Mouse (Mus musculus): ENCODE results near the gene Nova2. TPM values are rescaled to one million over a fixed set of nuclear protein-coding genes. Genes with fewer than 3 reads are reported as not detected.

The Nova2 gene
- polyA plus RNA-seq, 1 experiment: not detected

GRCm38 (mm10) chr7:18921069-18921468 is 4.6 kb upstream of the Nova2 start:
- Histone ChIP-seq H3K4me3 (ENCODE audit: insufficient read depth, low read depth, low read length) (peak overlapping the region; percentile 3; the same call in 1 of the 2 replicates), H3K4me1 (ENCODE audit: control insufficient read depth, insufficient read depth, low read length) (peaks cover 34% of the 10 kb centered on the region), H3K27ac (ENCODE audit: insufficient read depth, low read depth, low read length) (peak overlapping the region; percentile 95)
- TF ChIP-seq POLR2A (IDR thresholded peaks at IDR 0.05; ENCODE audit: insufficient read depth, low read depth, low read length) (peak; percentile 48; the same call in 1 of the 2 replicates), CTCF (IDR thresholded peaks at IDR 0.05; ENCODE audit: insufficient read depth, low read depth, low read length) (no peak)
- 5% methylated on average over 12 of the region's 12 CpGs for WGBS

- WGBS: 15% methylated on average over 5 of the region's 5 CpGs
- H3K4me3 ChIP-seq (ENCODE audit: insufficient read depth, low read depth, low read length): peak overlapping the region; percentile 25; the same call in 1 of the 2 replicates
These were observed 2.9 kb upstream of the Nova2 start for GRCm38 (mm10) chr7:18922807-18923206.

GRCm38 (mm10) chr7:18923267-18923666 is 2.4 kb upstream of the Nova2 start:
- Histone ChIP-seq H3K4me1 (ENCODE audit: control insufficient read depth, insufficient read depth, low read length) (peaks cover 41% of the 10 kb centered on the region), H3K27ac (ENCODE audit: insufficient read depth, low read depth, low read length) (peak overlapping the region; percentile 98), H3K4me3 (ENCODE audit: insufficient read depth, low read depth, low read length) (peak overlapping the region; percentile 22; the same call in 1 of the 2 replicates)
- no peak for TF ChIP-seq POLR2A (IDR thresholded peaks at IDR 0.05; ENCODE audit: insufficient read depth, low read depth, low read length)
- TF ChIP-seq CTCF (IDR thresholded peaks at IDR 0.05; ENCODE audit: insufficient read depth, low read depth, low read length): no peak
- 25% methylated on average over 11 of the region's 11 CpGs for WGBS

More at GRCm38 (mm10) chr7:18922807-18923206, 2.9 kb upstream of the Nova2 start:
- TF ChIP-seq POLR2A (IDR thresholded peaks at IDR 0.05; ENCODE audit: insufficient read depth, low read depth, low read length) (peak; percentile 22; the same call in 1 of the 2 replicates), CTCF (IDR thresholded peaks at IDR 0.05; ENCODE audit: insufficient read depth, low read depth, low read length) (no peak)
- Histone ChIP-seq H3K4me1 (ENCODE audit: control insufficient read depth, insufficient read depth, low read length) (peaks cover 42% of the 10 kb centered on the region), H3K27ac (ENCODE audit: insufficient read depth, low read depth, low read length) (peak overlapping the region; percentile 99)

GRCm38 (mm10) chr7:18923711-18924191 is 1.9 kb upstream of the Nova2 start:
- 13% methylated on average over 4 of the region's 4 CpGs for WGBS
- no peak overlapping the region for H3K4me3 ChIP-seq (ENCODE audit: insufficient read depth, low read depth, low read length)
- peak overlapping the region; percentile 98 for H3K27ac ChIP-seq (ENCODE audit: insufficient read depth, low read depth, low read length)
- TF ChIP-seq POLR2A (IDR thresholded peaks at IDR 0.05; ENCODE audit: insufficient read depth, low read depth, low read length): no peak
- TF ChIP-seq CTCF (IDR thresholded peaks at IDR 0.05; ENCODE audit: insufficient read depth, low read depth, low read length): no peak
- H3K4me1 ChIP-seq (ENCODE audit: control insufficient read depth, insufficient read depth, low read length): peaks cover 42% of the 10 kb centered on the region

GRCm38 (mm10) chr7:18924321-18924720 is 1.4 kb upstream of the Nova2 start:
- TF ChIP-seq CTCF (IDR thresholded peaks at IDR 0.05; ENCODE audit: insufficient read depth, low read depth, low read length): no peak
- no peak for TF ChIP-seq POLR2A (IDR thresholded peaks at IDR 0.05; ENCODE audit: insufficient read depth, low read depth, low read length)
- Histone ChIP-seq H3K27ac (ENCODE audit: insufficient read depth, low read depth, low read length) (peak overlapping the region; percentile 98), H3K4me3 (ENCODE audit: insufficient read depth, low read depth, low read length) (no peak overlapping the region), H3K4me1 (ENCODE audit: control insufficient read depth, insufficient read depth, low read length) (peaks cover 44% of the 10 kb centered on the region)
- WGBS: 6% methylated on average over 8 of the region's 8 CpGs

GRCm38 (mm10) chr7:18926041-18926790 is 528 bp downstream of the Nova2 start:
- Histone ChIP-seq H3K27ac (ENCODE audit: insufficient read depth, low read depth, low read length) (no peak overlapping the region), H3K4me3 (ENCODE audit: insufficient read depth, low read depth, low read length) (peak overlapping the region; percentile 74), H3K4me1 (ENCODE audit: control insufficient read depth, insufficient read depth, low read length) (peaks cover 40% of the 10 kb centered on the region)
- WGBS: 3% methylated on average over 39 of the region's 42 CpGs
- TF ChIP-seq CTCF (IDR thresholded peaks at IDR 0.05; ENCODE audit: insufficient read depth, low read depth, low read length) (no peak), POLR2A (IDR thresholded peaks at IDR 0.05; ENCODE audit: insufficient read depth, low read depth, low read length) (no peak)

GRCm38 (mm10) chr7:18926911-18927310 is 1.2 kb downstream of the Nova2 start:
- TF ChIP-seq POLR2A (IDR thresholded peaks at IDR 0.05; ENCODE audit: insufficient read depth, low read depth, low read length) (no peak), CTCF (IDR thresholded peaks at IDR 0.05; ENCODE audit: insufficient read depth, low read depth, low read length) (no peak)
- peak overlapping the region; percentile 21; the same call in 1 of the 2 replicates for H3K27ac ChIP-seq (ENCODE audit: insufficient read depth, low read depth, low read length)
- peak overlapping the region; percentile 74 for H3K4me3 ChIP-seq (ENCODE audit: insufficient read depth, low read depth, low read length)
- WGBS: 15% methylated on average over 6 of the region's 6 CpGs
- peaks cover 34% of the 10 kb centered on the region for H3K4me1 ChIP-seq (ENCODE audit: control insufficient read depth, insufficient read depth, low read length)

GRCm38 (mm10) chr7:18927759-18928158 is 2.1 kb downstream of the Nova2 start:
- TF ChIP-seq CTCF (IDR thresholded peaks at IDR 0.05; ENCODE audit: insufficient read depth, low read depth, low read length): no peak
- Histone ChIP-seq H3K4me1 (ENCODE audit: control insufficient read depth, insufficient read depth, low read length) (peaks cover 29% of the 10 kb centered on the region), H3K27ac (ENCODE audit: insufficient read depth, low read depth, low read length) (no peak overlapping the region), H3K4me3 (ENCODE audit: insufficient read depth, low read depth, low read length) (peak overlapping the region; percentile 21)
- 12% methylated on average over 3 of the region's 3 CpGs for WGBS

GRCm38 (mm10) chr7:18942376-18942775 is 16.7 kb downstream of the Nova2 start:
- no peak overlapping the region for H3K4me3 ChIP-seq (ENCODE audit: insufficient read depth, low read depth, low read length)
- H3K4me1 ChIP-seq (ENCODE audit: control insufficient read depth, insufficient read depth, low read length): peaks cover 26% of the 10 kb centered on the region
- H3K27ac ChIP-seq (ENCODE audit: insufficient read depth, low read depth, low read length): no peak overlapping the region
- no peak for TF ChIP-seq POLR2A (IDR thresholded peaks at IDR 0.05; ENCODE audit: insufficient read depth, low read depth, low read length)
- no peak for TF ChIP-seq CTCF (IDR thresholded peaks at IDR 0.05; ENCODE audit: insufficient read depth, low read depth, low read length)
- WGBS: 29% methylated on average over 1 of the region's 1 CpGs
